Mouse (Mus musculus) mouse embryonic stem cell (cell line): ENCODE data around the gene Rapgefl1.

Experiments used
- in situ Hi-C, 2 experiments: fragments of 300-500 bp; cut with MboI; formaldehyde crosslinking; loops; 1 replicate in 1 of 2; 3 replicates in 1 of 2; pipeline ENCODE4 v1.14.3; 2019 to 2020; ENCODE audit warnings: low sequenced_read_pairs in 2 of 2, low pct_unique_long_range_greater_than_20kb in 1 of 2, mixed read lengths in 1 of 2; ENCODE audit not compliant: unreplicated experiment in 1 of 2

Gene Rapgefl1

GRCm38 (mm10) chr11:98900529-98901125, 64.0 kb downstream of the Rapgefl1 start:
- in situ Hi-C loops = no loop called here

GRCm38 (mm10) chr11:98902621-98903245, 66.1 kb downstream of the Rapgefl1 start:
- in situ Hi-C loops = no loop called here
